Mouse (Mus musculus): ENCODE results near the gene Tex29.

Tex29 gene

GRCm38 (mm10) chr8:11898814-11899213 is 58.5 kb downstream of the Tex29 start:
- in situ Hi-C loops (cut with MboI; ENCODE audit: unreplicated experiment in 2 of 2) = no loop called here

All from v-Abl transformed pro-B cells (cell line).